Mouse (Mus musculus) CH12.LX (cell line): ENCODE results near the gene Napsa. TPM values are rescaled to one million over a fixed set of nuclear protein-coding genes. Genes with fewer than 3 reads are reported as not detected.

Source experiments
- DNase-seq: peaks from one replicate; pipeline ENCODE4 v3.0.0-alpha.2; 2013; ENCODE audit errors: extremely low read depth
- H3K27ac ChIP-seq: 2 replicates; pipeline ENCODE4 v1.5.1; 2012; ENCODE audit warnings: low read depth, mild to moderate bottlenecking, control low read depth, moderate library complexity; ENCODE audit not compliant: insufficient read depth
- H3K27me3 ChIP-seq: replicated peaks from 2 replicates; pipeline ENCODE3; 2012; ENCODE audit warnings: inconsistent platforms
- H3K36me3 ChIP-seq, 2 experiments: replicated peaks in 1 of 2; 2 replicates each; pipeline versions ENCODE3 to v1.6.1; 2012; ENCODE audit warnings: inconsistent platforms in 1 of 2, low read length in 1 of 2, mild to moderate bottlenecking in 1 of 2, mixed read lengths in 1 of 2, moderate library complexity in 1 of 2; ENCODE audit not compliant: control insufficient read depth in 1 of 2, insufficient read depth in 1 of 2
- H3K4me1 ChIP-seq, 2 experiments: 2 replicates each; pipeline ENCODE4 v1.6.1; 2012; ENCODE audit warnings: inconsistent platforms in 1 of 2, moderate library complexity in 1 of 2; ENCODE audit not compliant: insufficient read depth in 2 of 2, control insufficient read depth in 1 of 2
- H3K4me2 ChIP-seq: 2 replicates; pipeline ENCODE4 v1.6.1; 2012; ENCODE audit warnings: low read depth, mild to moderate bottlenecking, control low read depth; ENCODE audit not compliant: poor library complexity, insufficient read depth, severe bottlenecking
- H3K4me3 ChIP-seq, 3 experiments: fragments of 150-350 bp in 1 of 3; sonication (generic) in 1 of 3; replicated peaks in 1 of 3; 2 replicates each; pipeline versions ENCODE3 to v1.5.1; 2011 to 2012; ENCODE audit warnings: low read depth in 2 of 3, low read length in 2 of 3, mild to moderate bottlenecking in 2 of 3, moderate library complexity in 2 of 3, control low read depth in 1 of 3, improper control_type of control experiment in 1 of 3, inconsistent platforms in 1 of 3, mixed read lengths in 1 of 3; ENCODE audit not compliant: poor library complexity in 1 of 3
- H3K79me2 ChIP-seq: replicated peaks from 2 replicates; pipeline ENCODE4 v1.6.1; 2012; ENCODE audit warnings: mild to moderate bottlenecking, moderate library complexity; ENCODE audit not compliant: control insufficient read depth, poor library complexity, insufficient read depth, severe bottlenecking; ENCODE audit errors: extremely low read depth
- H3K9ac ChIP-seq: 2 replicates; pipeline ENCODE4 v1.6.1; 2012; ENCODE audit warnings: low read depth, mild to moderate bottlenecking, control low read depth, moderate library complexity; ENCODE audit not compliant: insufficient read depth
- H3K9me3 ChIP-seq: replicated peaks from 2 replicates; pipeline ENCODE3; 2012; ENCODE audit warnings: low read length, inconsistent platforms, mixed read lengths
- CHD1 ChIP-seq: IDR thresholded peaks from 2 replicates; pipeline ENCODE4 v1.6.1; 2012; ENCODE audit warnings: low read depth, low read length, improper control_type of control experiment, inconsistent platforms
- ETS1 ChIP-seq: conservative IDR thresholded peaks from 2 replicates; pipeline ENCODE4 v1.6.1; 2012; ENCODE audit warnings: low read depth, mild to moderate bottlenecking, inconsistent platforms, low read length, improper control_type of control experiment, moderate library complexity
- JUN ChIP-seq: IDR thresholded peaks from 2 replicates; pipeline ENCODE4 v1.6.1; 2011; ENCODE audit warnings: low read depth, mild to moderate bottlenecking, low read length, improper control_type of control experiment, moderate library complexity; ENCODE audit not compliant: insufficient read depth
- MAZ ChIP-seq: IDR thresholded peaks from 2 replicates; pipeline ENCODE4 v1.6.1; 2012; ENCODE audit warnings: low read depth, mild to moderate bottlenecking, inconsistent platforms, low read length, improper control_type of control experiment, moderate library complexity
- MXI1 ChIP-seq: IDR thresholded peaks from 2 replicates; pipeline ENCODE4 v1.6.1; 2011; ENCODE audit warnings: mild to moderate bottlenecking, low read depth, low read length, improper control_type of control experiment
- PAX5 ChIP-seq: IDR thresholded peaks from 2 replicates; pipeline ENCODE4 v1.6.1; 2012; ENCODE audit warnings: low read length, inconsistent platforms, mixed read lengths
- RCOR1 ChIP-seq: conservative IDR thresholded peaks from 2 replicates; pipeline ENCODE4 v1.6.1; 2012; ENCODE audit warnings: low read depth, mild to moderate bottlenecking, inconsistent platforms, low read length, improper control_type of control experiment
- SMC3 ChIP-seq: IDR thresholded peaks from 2 replicates; pipeline ENCODE4 v1.6.1; 2011; ENCODE audit warnings: low read depth, low read length, improper control_type of control experiment
- USF2 ChIP-seq: conservative IDR thresholded peaks from 2 replicates; pipeline ENCODE4 v1.6.1; 2011; ENCODE audit warnings: low read depth, low read length, improper control_type of control experiment
- ZC3H11A ChIP-seq: IDR thresholded peaks from 2 replicates; pipeline ENCODE4 v1.6.1; 2012; ENCODE audit warnings: low read depth, mild to moderate bottlenecking, inconsistent platforms, low read length, improper control_type of control experiment
- ZMIZ1 ChIP-seq: IDR thresholded peaks from 2 replicates; pipeline ENCODE4 v1.6.1; 2012; ENCODE audit warnings: low read depth, mild to moderate bottlenecking, inconsistent platforms, low read length, improper control_type of control experiment
- ZNF384 ChIP-seq: IDR thresholded peaks from 2 replicates; pipeline ENCODE4 v1.6.1; 2012; ENCODE audit warnings: low read depth, low read length, improper control_type of control experiment, inconsistent platforms
- dilution Hi-C: fragments of 300-500 bp; cut with MboI; formaldehyde crosslinking; loops from 2 replicates; pipeline ENCODE4 v1.14.3; 2020; ENCODE audit warnings: low sequenced_read_pairs; ENCODE audit not compliant: extremely low pct_unique_long_range_greater_than_20kb, extremely low pct_ligation_motif_present
- in situ Hi-C: fragments of 300-500 bp; cut with MboI; formaldehyde crosslinking; loops from 3 replicates; pipeline ENCODE4 v1.14.3; 2019; ENCODE audit warnings: low sequenced_read_pairs, low pct_ligation_motif_present, low pct_unique_long_range_greater_than_20kb, mixed read lengths
- polyA plus RNA-seq: library from polyadenylated mRNA; unstranded; fragments of >175 nt; gene quantifications from 2 replicates; pipeline ENCODE4 v1.2.1, GENCODE M21; 2012; ENCODE audit warnings: low read depth; ENCODE audit not compliant: insufficient read length
- total RNA-seq, 2 experiments: library from RNA; depleted of rRNA; stranded (reverse); fragments of 300-350 nt in 1 of 2; fragments of >200 nt in 1 of 2; gene quantifications; 2 replicates each; pipeline ENCODE4 v1.2.3; 2012 to 2014

The Napsa gene
- total and polyA plus RNA-seq, 3 experiments = 175 to 253 (median 194) TPM

- H3K4me3 ChIP-seq = no peak overlapping the region
- H3K4me1 ChIP-seq = peaks cover 6 to 18% of the 10 kb centered on the region in 2 experiments; a peak in 3 of 4 replicates
- H3K9me3 ChIP-seq = no peaks in the 10 kb centered on the region
- in situ Hi-C loops = no loop called here
- no peak for DNase-seq
- H3K27ac ChIP-seq = no peak overlapping the region
- no peak overlapping the region for H3K4me2 ChIP-seq
- 0 out of 2 replicates have a peak, but pooled peaks cover 2% of the 10 kb centered on the region for H3K79me2 ChIP-seq
- H3K9ac ChIP-seq = no peak overlapping the region
- peaks cover 7 to 39% of the 10 kb centered on the region in 2 experiments for H3K36me3 ChIP-seq
- dilution Hi-C loops = no loop called here
- peaks cover 10% of the 10 kb centered on the region for H3K27me3 ChIP-seq
- TF ChIP-seq SMC3 (no peak), CHD1 (no peak)
- TF ChIP-seq, all 38 proteins: peak for 0
Measured at GRCm38 (mm10) chr7:44595131-44595561, 23.0 kb downstream of the Napsa start.

- in situ Hi-C loops (no loop called here), dilution Hi-C loops (no loop called here)
- no peak overlapping the region for H3K27ac ChIP-seq
Measured at GRCm38 (mm10) chr7:44596051-44596450, 23.9 kb downstream of the Napsa start.

GRCm38 (mm10) chr7:44596996-44597538, 24.9 kb downstream of the Napsa start:
- dilution Hi-C loops = no loop called here

More at GRCm38 (mm10) chr7:44596051-44596450, 23.9 kb downstream of the Napsa start:
- no peak for TF ChIP-seq MAZ
- TF ChIP-seq PAX5 = no peak
- no peak for TF ChIP-seq ZC3H11A
- no peak for TF ChIP-seq ZNF384
- TF ChIP-seq ZMIZ1 = no peak
- TF ChIP-seq JUN = no peak
- TF ChIP-seq RCOR1 = no peak
- TF ChIP-seq USF2 = no peak
- DNase-seq = no peak
- H3K4me3 ChIP-seq = no peak overlapping the region
- H3K9me3 ChIP-seq = no peaks in the 10 kb centered on the region
- H3K27me3 ChIP-seq = peaks cover 10% of the 10 kb centered on the region
- peaks cover 7 to 42% of the 10 kb centered on the region in 2 experiments for H3K36me3 ChIP-seq
- H3K4me1 ChIP-seq = peaks cover 6 to 16% of the 10 kb centered on the region in 2 experiments; a peak in 3 of 4 replicates
- H3K79me2 ChIP-seq = 0 out of 2 replicates have a peak, but pooled peaks cover 2% of the 10 kb centered on the region
- H3K9ac ChIP-seq = no peak overlapping the region
- H3K4me2 ChIP-seq = no peak overlapping the region

More at GRCm38 (mm10) chr7:44596996-44597538, 24.9 kb downstream of the Napsa start:
- in situ Hi-C loops = no loop called here
- H3K4me2 ChIP-seq = no peak overlapping the region
- DNase-seq = no peak
- peaks cover under 1% of the 10 kb centered on the region for H3K27me3 ChIP-seq
- 0 out of 2 replicates have a peak, but pooled peaks cover 2% of the 10 kb centered on the region for H3K79me2 ChIP-seq
- no peak overlapping the region for H3K27ac ChIP-seq
- no peak overlapping the region for H3K9ac ChIP-seq
- no peak overlapping the region for H3K4me3 ChIP-seq
- TF ChIP-seq MXI1 (no peak), RCOR1 (no peak), ETS1 (no peak)
- TF ChIP-seq, all 38 proteins: peak for 0
- no peaks in the 10 kb centered on the region for H3K9me3 ChIP-seq
- peaks cover 3 to 5% of the 10 kb centered on the region in 2 experiments; a peak in 3 of 4 replicates for H3K4me1 ChIP-seq
- H3K36me3 ChIP-seq = peaks cover 7 to 42% of the 10 kb centered on the region in 2 experiments
